Mouse (Mus musculus): Measurements from ENCODE around the gene Cadps. TPM values are rescaled to one million over a fixed set of nuclear protein-coding genes. Genes with fewer than 3 reads are reported as not detected.

Cadps gene
- total and polyA plus RNA-seq, 3 experiments: 0.04 to 0.07 TPM; not detected in 1

DNA sequence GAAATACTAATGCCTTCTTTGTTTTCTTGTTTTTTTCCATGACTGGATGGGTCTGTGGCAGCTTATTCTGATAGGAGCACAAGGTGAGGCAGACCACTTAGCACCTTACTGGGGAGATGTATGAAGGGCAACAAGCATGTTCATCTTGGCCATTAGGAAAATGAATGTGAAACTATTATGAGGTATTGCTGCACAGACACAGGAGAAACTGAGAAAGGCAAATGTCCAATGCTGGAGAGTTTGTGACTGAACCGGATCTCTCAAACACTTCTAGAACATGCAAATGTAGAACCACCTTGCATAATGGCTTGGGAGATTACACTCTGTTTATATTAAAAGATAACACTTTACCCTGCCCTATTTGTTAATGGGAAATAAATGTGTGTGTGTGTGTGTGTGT lies 54.0 kb downstream of the Cadps start:
- no peaks in the 10 kb centered on the region for H3K36me3 ChIP-seq (replicated peaks in 1 of 2; ENCODE audit: control insufficient read depth in 1 of 2, insufficient read depth in 1 of 2, low read length in 1 of 2)
- in situ Hi-C loops (cut with MboI; ENCODE audit: low pct_ligation_motif_present, low pct_unique_long_range_greater_than_20kb, low sequenced_read_pairs): no loop called here
- H3K79me2 ChIP-seq (replicated peaks; ENCODE audit: control insufficient read depth, extremely low read depth, insufficient read depth, poor library complexity, severe bottlenecking): no peaks in the 10 kb centered on the region
- peaks cover 3 to 15% of the 10 kb centered on the region in 2 experiments; a peak in 3 of 4 replicates for H3K4me1 ChIP-seq (ENCODE audit: control insufficient read depth in 1 of 2, insufficient read depth in 2 of 2)
- H3K9ac ChIP-seq (ENCODE audit: insufficient read depth, low read depth): no peak overlapping the region
- H3K9me3 ChIP-seq (replicated peaks; ENCODE audit: low read length): no peaks in the 10 kb centered on the region
- TF ChIP-seq MYC (IDR thresholded peaks at IDR 0.05; ENCODE audit: low read depth, low read length) (no peak), SIN3A (IDR thresholded peaks at IDR 0.05; ENCODE audit: low read length) (no peak), ETS1 (conservative IDR thresholded peaks at IDR 0.05; ENCODE audit: low read depth, low read length) (0 out of 2 replicates have a peak, but pooled peaks have one; percentile 18), USF1 (IDR thresholded peaks at IDR 0.05; ENCODE audit: low read depth, low read length) (no peak), JUN (IDR thresholded peaks at IDR 0.05; ENCODE audit: insufficient read depth, low read depth, low read length) (0 out of 2 replicates have a peak, but pooled peaks have one; percentile 14), EP300 (IDR thresholded peaks at IDR 0.05; ENCODE audit: low read length) (peak; percentile 56; the same call in 1 of the 2 replicates), CTCF (conservative IDR thresholded peaks at IDR 0.05 in 1 of 2, IDR thresholded peaks at IDR 0.05 in 1 of 2; ENCODE audit: low read depth in 2 of 2, low read length in 2 of 2) (no peak), ZC3H11A (IDR thresholded peaks at IDR 0.05; ENCODE audit: low read depth, low read length) (no peak), CHD1 (IDR thresholded peaks at IDR 0.05; ENCODE audit: low read depth, low read length) (no peak), IRF4 (IDR thresholded peaks at IDR 0.05; ENCODE audit: low read depth, low read length) (peak; percentile 63; the same call in 1 of the 2 replicates), ZMIZ1 (IDR thresholded peaks at IDR 0.05; ENCODE audit: low read depth, low read length) (no peak), MAFK (IDR thresholded peaks at IDR 0.05; ENCODE audit: insufficient replicate concordance, low read length) (no peak), USF2 (conservative IDR thresholded peaks at IDR 0.05; ENCODE audit: low read depth, low read length) (no peak)
- peak; percentile 38 for DNase-seq (ENCODE audit: extremely low read depth)
- H3K27ac ChIP-seq (ENCODE audit: insufficient read depth, low read depth): no peak overlapping the region
- no peak overlapping the region for H3K4me3 ChIP-seq (replicated peaks in 1 of 3; ENCODE audit: low read depth in 2 of 3, low read length in 2 of 3, poor library complexity in 1 of 3)
- H3K4me2 ChIP-seq (ENCODE audit: insufficient read depth, low read depth, poor library complexity, severe bottlenecking): peak overlapping the region; percentile 61; the same call in 1 of the 2 replicates
- no peaks in the 10 kb centered on the region for H3K27me3 ChIP-seq (replicated peaks)
- dilution Hi-C loops (cut with MboI; ENCODE audit: extremely low pct_ligation_motif_present, extremely low pct_unique_long_range_greater_than_20kb, low sequenced_read_pairs): no loop called here

DNA sequence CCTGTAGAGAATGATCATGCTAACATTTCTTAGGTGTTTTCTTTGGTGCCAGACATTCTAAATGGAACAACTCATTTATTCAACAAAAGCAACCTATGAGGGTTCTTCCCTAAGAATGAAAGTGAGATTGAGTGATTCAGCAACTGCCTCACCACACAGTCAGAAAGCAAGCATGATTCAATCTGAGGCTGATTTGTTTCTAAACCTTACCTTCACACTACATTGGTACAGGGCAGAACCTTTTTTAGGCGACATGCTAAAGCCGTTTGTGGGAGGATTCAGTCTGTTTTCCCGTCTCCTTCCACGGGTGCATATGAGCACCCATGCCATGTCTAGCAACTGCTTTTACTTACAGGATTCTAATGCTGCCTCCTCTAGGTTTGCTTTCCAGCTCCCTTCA lies 69.6 kb downstream of the Cadps start:
- Histone ChIP-seq H3K36me3 (replicated peaks in 1 of 2; ENCODE audit: control insufficient read depth in 1 of 2, insufficient read depth in 1 of 2, low read length in 1 of 2) (no peaks in the 10 kb centered on the region), H3K4me2 (ENCODE audit: insufficient read depth, low read depth, poor library complexity, severe bottlenecking) (peak overlapping the region; percentile 77), H3K27ac (ENCODE audit: insufficient read depth, low read depth) (no peak overlapping the region), H3K4me3 (replicated peaks in 1 of 3; ENCODE audit: low read depth in 2 of 3, low read length in 2 of 3, poor library complexity in 1 of 3) (no peak overlapping the region), H3K4me1 (ENCODE audit: control insufficient read depth in 1 of 2, insufficient read depth in 2 of 2) (peaks cover 14 to 18% of the 10 kb centered on the region in 2 experiments), H3K9me3 (replicated peaks; ENCODE audit: low read length) (no peaks in the 10 kb centered on the region), H3K79me2 (replicated peaks; ENCODE audit: control insufficient read depth, extremely low read depth, insufficient read depth, poor library complexity, severe bottlenecking) (no peaks in the 10 kb centered on the region), H3K27me3 (replicated peaks) (no peaks in the 10 kb centered on the region), H3K9ac (ENCODE audit: insufficient read depth, low read depth) (peak overlapping the region; percentile 58)
- dilution Hi-C loops (cut with MboI; ENCODE audit: extremely low pct_ligation_motif_present, extremely low pct_unique_long_range_greater_than_20kb, low sequenced_read_pairs) (no loop called here), in situ Hi-C loops (cut with MboI; ENCODE audit: low pct_ligation_motif_present, low pct_unique_long_range_greater_than_20kb, low sequenced_read_pairs) (no loop called here)
- DNase-seq (ENCODE audit: extremely low read depth): peak; percentile 34
- no peak for TF ChIP-seq POLR2A (IDR thresholded peaks at IDR 0.05; ENCODE audit: low read depth, low read length)
- no peak for TF ChIP-seq POLR2AphosphoS2 (IDR thresholded peaks at IDR 0.05; ENCODE audit: low read depth, low read length)
- TF ChIP-seq ZC3H11A (IDR thresholded peaks at IDR 0.05; ENCODE audit: low read depth, low read length): no peak
- no peak for TF ChIP-seq USF1 (IDR thresholded peaks at IDR 0.05; ENCODE audit: low read depth, low read length)
- TF ChIP-seq ZMIZ1 (IDR thresholded peaks at IDR 0.05; ENCODE audit: low read depth, low read length): no peak
- no peak for TF ChIP-seq CTCF (conservative IDR thresholded peaks at IDR 0.05 in 1 of 2, IDR thresholded peaks at IDR 0.05 in 1 of 2; ENCODE audit: low read depth in 2 of 2, low read length in 2 of 2)
- no peak for TF ChIP-seq RAD21 (IDR thresholded peaks at IDR 0.05; ENCODE audit: low read depth, low read length)
- TF ChIP-seq UBTF (IDR thresholded peaks at IDR 0.05; ENCODE audit: low read depth, low read length): no peak
- TF ChIP-seq ZNF384 (IDR thresholded peaks at IDR 0.05; ENCODE audit: low read depth, low read length): no peak
- no peak for TF ChIP-seq NRF1 (IDR thresholded peaks at IDR 0.05; ENCODE audit: low read depth, low read length)
- peak; percentile 70 for TF ChIP-seq EP300 (IDR thresholded peaks at IDR 0.05; ENCODE audit: low read length)
- TF ChIP-seq MYC (IDR thresholded peaks at IDR 0.05; ENCODE audit: low read depth, low read length): no peak
- TF ChIP-seq USF2 (conservative IDR thresholded peaks at IDR 0.05; ENCODE audit: low read depth, low read length): no peak
- TF ChIP-seq BHLHE40 (IDR thresholded peaks at IDR 0.05; ENCODE audit: low read depth, low read length): peak; percentile 62
- no peak for TF ChIP-seq MXI1 (IDR thresholded peaks at IDR 0.05; ENCODE audit: low read depth, low read length)
- no peak for TF ChIP-seq RCOR1 (conservative IDR thresholded peaks at IDR 0.05; ENCODE audit: low read depth, low read length)
- TF ChIP-seq TCF12 (IDR thresholded peaks at IDR 0.05; ENCODE audit: low read depth, low read length): no peak
- no peak for TF ChIP-seq ZKSCAN1 (IDR thresholded peaks at IDR 0.05; ENCODE audit: borderline replicate concordance, low read depth, low read length)
- peak; percentile 45; the same call in 1 of the 2 replicates for TF ChIP-seq JUND (conservative IDR thresholded peaks at IDR 0.05; ENCODE audit: low read depth, low read length)
- TF ChIP-seq NELFE (IDR thresholded peaks at IDR 0.05; ENCODE audit: low read depth, low read length): no peak
- peak; percentile 42; the same call in 1 of the 2 replicates for TF ChIP-seq MEF2A (IDR thresholded peaks at IDR 0.05; ENCODE audit: borderline replicate concordance, low read depth, low read length)
- TF ChIP-seq MAFK (IDR thresholded peaks at IDR 0.05; ENCODE audit: insufficient replicate concordance, low read length): no peak
- no peak for TF ChIP-seq CHD2 (IDR thresholded peaks at IDR 0.05; ENCODE audit: low read length)
- TF ChIP-seq GABPA (IDR thresholded peaks at IDR 0.05; ENCODE audit: insufficient replicate concordance, low read depth, low read length): no peak
- TF ChIP-seq JUN (IDR thresholded peaks at IDR 0.05; ENCODE audit: insufficient read depth, low read depth, low read length): peak; percentile 58
- no peak for TF ChIP-seq PAX5 (IDR thresholded peaks at IDR 0.05; ENCODE audit: low read length)
- no peak for TF ChIP-seq SIN3A (IDR thresholded peaks at IDR 0.05; ENCODE audit: low read length)
- no peak for TF ChIP-seq E2F4 (IDR thresholded peaks at IDR 0.05; ENCODE audit: insufficient replicate concordance, low read depth, low read length)
